Mouse (Mus musculus) kidney, embryonic 14.5 days (tissue): ENCODE measurements at regions not wholly inside any gene's neighbourhood (a gene's known extent, or its start where the extent isn't known, plus 50 kb on each side); places are given as distances from the start of the nearest gene placed in this dataset.

ENCODE experiments used
- ATAC-seq: fragments of 200-750 bp; cut with Nextera tagmentation; 2 replicates; pipeline ENCODE4 v1.8.0; 2017; ENCODE audit warnings: moderate number of reproducible peaks, mild to moderate bottlenecking, moderate TSS enrichment, moderate library complexity; ENCODE audit not compliant: low FRiP score, low TSS enrichment
- H3K27ac ChIP-seq: fragments of 300-500 bp; sonication (generic); 2 replicates; pipeline ENCODE4 v1.5.1; 2014; ENCODE audit warnings: low read depth, mild to moderate bottlenecking, low read length, moderate library complexity, mixed read lengths
- H3K27me3 ChIP-seq: fragments of 300-500 bp; sonication (generic); 2 replicates; pipeline ENCODE4 v1.6.1; 2014; ENCODE audit warnings: mild to moderate bottlenecking, low read length; ENCODE audit not compliant: control insufficient read depth, insufficient read depth
- H3K36me3 ChIP-seq: fragments of 300-500 bp; sonication (generic); 2 replicates; pipeline ENCODE4 v1.6.1; 2014; ENCODE audit warnings: low read length, mixed read lengths; ENCODE audit not compliant: control insufficient read depth, insufficient read depth
- H3K4me1 ChIP-seq: fragments of 300-500 bp; sonication (generic); 2 replicates; pipeline ENCODE4 v1.6.1; 2014; ENCODE audit warnings: low read length, mixed read lengths; ENCODE audit not compliant: control insufficient read depth, insufficient read depth
- H3K4me2 ChIP-seq: fragments of 300-500 bp; sonication (generic); replicated peaks from 2 replicates; pipeline ENCODE4 v1.6.1; 2014; ENCODE audit warnings: low read depth, mild to moderate bottlenecking, low read length
- H3K4me3 ChIP-seq: fragments of 300-500 bp; sonication (generic); 2 replicates; pipeline ENCODE4 v1.5.1; 2014; ENCODE audit warnings: mild to moderate bottlenecking, low read length
- H3K9ac ChIP-seq: fragments of 300-500 bp; sonication (generic); 2 replicates; pipeline ENCODE4 v1.6.1; 2014; ENCODE audit warnings: low read depth, mild to moderate bottlenecking, low read length, moderate library complexity
- H3K9me3 ChIP-seq: fragments of 300-500 bp; sonication (generic); 2 replicates; pipeline ENCODE4 v1.6.1; 2016; ENCODE audit warnings: low read length; ENCODE audit not compliant: control insufficient read depth
- WGBS: fragments of 180-500 bp; shearing (Covaris S2); extraction: QIAGEN DNeasy Blood & Tissue Kit; methylation state at CpG from one replicate; pipeline ENCODE4 v1.1.7; 2014; 5-methylcytosine and 5-hydroxymethylcytosine counted together

DNA sequence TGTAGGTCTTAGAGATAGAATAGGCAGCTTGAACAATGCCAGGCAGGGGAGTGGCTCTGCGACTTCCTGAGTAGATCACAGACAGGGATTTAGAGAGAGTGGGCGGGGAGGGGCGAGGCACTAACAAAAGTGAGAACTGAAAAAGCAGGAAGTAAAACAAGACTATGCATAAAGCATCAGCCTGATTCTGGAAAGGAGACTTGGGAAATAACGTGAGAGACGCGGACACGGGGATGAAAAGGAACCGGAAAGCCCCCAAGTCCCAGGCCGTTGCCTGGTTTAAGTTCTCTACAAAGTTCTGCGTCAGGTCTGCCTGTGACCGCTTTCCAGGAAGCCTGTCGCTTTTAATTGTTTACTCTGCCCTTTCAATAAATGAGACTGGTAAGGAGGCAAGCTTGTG is 86.3 kb downstream of the D16Ertd472e start:
- peak overlapping the region; percentile 23; the same call in 1 of the 2 replicates for H3K9ac ChIP-seq
- no peak overlapping the region for H3K27ac ChIP-seq
- peak overlapping the region; percentile 24 for H3K4me3 ChIP-seq
- H3K9me3 ChIP-seq: no peaks in the 10 kb centered on the region
- ATAC-seq: no peak
- H3K4me2 ChIP-seq: peak overlapping the region; percentile 38
- H3K36me3 ChIP-seq: no peaks in the 10 kb centered on the region
- no peaks in the 10 kb centered on the region for H3K27me3 ChIP-seq
- WGBS: 17% methylated on average over 12 of the region's 12 CpGs
- no peaks in the 10 kb centered on the region for H3K4me1 ChIP-seq

DNA sequence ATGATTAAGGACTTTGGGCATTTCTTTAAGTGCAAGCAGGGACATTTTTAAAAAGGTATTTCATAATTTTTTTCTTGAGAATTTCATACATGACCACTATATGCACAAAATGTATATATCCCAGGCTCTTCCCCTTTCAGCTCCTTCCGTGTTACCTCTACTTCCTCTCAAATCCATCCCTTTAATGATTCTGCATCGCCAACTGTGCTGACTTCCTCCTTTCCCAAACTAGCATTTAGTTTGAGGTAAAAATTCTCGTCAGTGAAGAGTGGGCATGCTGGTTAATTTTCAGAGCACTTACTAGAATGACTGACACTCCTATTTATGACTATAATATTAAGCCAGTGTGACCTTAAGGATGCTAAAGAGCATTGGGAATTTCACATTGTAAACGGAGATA is 86.9 kb downstream of the D16Ertd472e start:
- ATAC-seq: no peak
- Histone ChIP-seq H3K4me2 (no peak overlapping the region), H3K36me3 (no peaks in the 10 kb centered on the region), H3K27me3 (no peaks in the 10 kb centered on the region), H3K4me3 (no peak overlapping the region), H3K9ac (no peak overlapping the region), H3K27ac (no peak overlapping the region), H3K4me1 (no peaks in the 10 kb centered on the region), H3K9me3 (no peaks in the 10 kb centered on the region)
- WGBS: 56% methylated on average over 4 of the region's 4 CpGs

DNA sequence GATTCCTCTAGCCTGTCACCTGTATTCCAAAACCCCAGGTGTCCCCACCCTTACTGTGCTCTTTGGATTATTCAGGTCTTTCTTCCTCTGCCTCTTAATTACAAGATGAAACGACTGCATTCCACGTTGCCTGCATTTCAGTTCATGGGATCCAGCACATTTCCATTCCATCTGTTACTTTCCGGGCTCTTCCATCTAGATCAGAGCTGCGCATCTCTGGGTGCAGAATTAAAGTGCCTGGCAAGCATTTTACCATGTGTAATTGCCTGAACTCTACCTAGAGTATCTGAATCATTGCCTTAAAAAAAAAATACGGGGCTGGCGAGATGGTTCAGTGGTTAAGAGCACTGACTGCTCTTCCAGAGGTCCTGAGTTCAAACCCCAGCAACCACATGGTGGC is 90.0 kb downstream of the D16Ertd472e start:
- Histone ChIP-seq H3K36me3 (no peaks in the 10 kb centered on the region), H3K4me3 (no peak overlapping the region), H3K4me1 (no peaks in the 10 kb centered on the region), H3K9ac (no peak overlapping the region), H3K4me2 (no peak overlapping the region), H3K27ac (no peak overlapping the region), H3K27me3 (no peaks in the 10 kb centered on the region), H3K9me3 (no peaks in the 10 kb centered on the region)
- ATAC-seq: no peak
- WGBS: 84% methylated on average over 6 of the region's 6 CpGs

GRCm38 (mm10) chr16:78484319-78484718 is 92.2 kb downstream of the D16Ertd472e start:
- Histone ChIP-seq H3K27me3 (no peaks in the 10 kb centered on the region), H3K4me3 (no peak overlapping the region), H3K4me2 (no peak overlapping the region), H3K9me3 (no peaks in the 10 kb centered on the region), H3K36me3 (no peaks in the 10 kb centered on the region), H3K4me1 (no peaks in the 10 kb centered on the region), H3K27ac (no peak overlapping the region), H3K9ac (no peak overlapping the region)
- 91% methylated on average over 4 of the region's 4 CpGs for WGBS
- ATAC-seq: no peak

GRCm38 (mm10) chr16:78481571-78481970 is 94.9 kb downstream of the D16Ertd472e start:
- Histone ChIP-seq H3K4me2 (no peak overlapping the region), H3K9me3 (no peaks in the 10 kb centered on the region), H3K4me3 (no peak overlapping the region), H3K27me3 (no peaks in the 10 kb centered on the region), H3K9ac (no peak overlapping the region), H3K36me3 (no peaks in the 10 kb centered on the region), H3K27ac (no peak overlapping the region), H3K4me1 (no peaks in the 10 kb centered on the region)
- WGBS: 76% methylated on average over 6 of the region's 6 CpGs
- ATAC-seq: no peak

DNA sequence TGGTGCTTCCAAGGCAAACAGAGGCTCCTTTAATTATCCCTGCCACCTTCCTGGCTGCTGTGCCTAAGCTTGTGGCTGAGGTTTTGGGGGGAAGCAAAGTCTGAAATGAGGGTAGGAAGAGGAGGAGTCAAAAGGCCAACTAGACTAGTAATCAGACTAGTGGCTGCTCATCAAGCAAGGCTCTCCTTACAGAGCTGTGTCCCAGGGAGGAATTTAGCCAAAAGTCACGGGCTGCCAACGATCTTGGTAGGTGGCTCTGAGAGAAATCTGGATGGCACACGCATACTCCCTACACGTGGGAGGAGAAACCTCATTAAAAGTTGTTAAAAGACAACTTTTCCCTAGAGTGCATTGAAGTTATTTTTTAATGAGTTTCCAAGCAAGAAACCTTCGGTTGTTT is 95.4 kb downstream of the D16Ertd472e start:
- WGBS: 21% methylated on average over 5 of the region's 5 CpGs
- Histone ChIP-seq H3K36me3 (no peaks in the 10 kb centered on the region), H3K4me2 (no peak overlapping the region), H3K9me3 (no peaks in the 10 kb centered on the region), H3K4me1 (no peaks in the 10 kb centered on the region), H3K4me3 (no peak overlapping the region), H3K27ac (no peak overlapping the region), H3K9ac (no peak overlapping the region), H3K27me3 (no peaks in the 10 kb centered on the region)
- ATAC-seq: 0 out of 2 replicates have a peak, but pooled peaks have one; percentile 49

GRCm38 (mm10) chr16:78480261-78480660 is 96.2 kb downstream of the D16Ertd472e start:
- Histone ChIP-seq H3K9ac (no peak overlapping the region), H3K27me3 (no peaks in the 10 kb centered on the region), H3K4me3 (no peak overlapping the region), H3K9me3 (no peaks in the 10 kb centered on the region), H3K4me1 (no peaks in the 10 kb centered on the region), H3K27ac (no peak overlapping the region), H3K4me2 (no peak overlapping the region), H3K36me3 (no peaks in the 10 kb centered on the region)
- 93% methylated on average over 10 of the region's 10 CpGs for WGBS
- no peak for ATAC-seq

DNA sequence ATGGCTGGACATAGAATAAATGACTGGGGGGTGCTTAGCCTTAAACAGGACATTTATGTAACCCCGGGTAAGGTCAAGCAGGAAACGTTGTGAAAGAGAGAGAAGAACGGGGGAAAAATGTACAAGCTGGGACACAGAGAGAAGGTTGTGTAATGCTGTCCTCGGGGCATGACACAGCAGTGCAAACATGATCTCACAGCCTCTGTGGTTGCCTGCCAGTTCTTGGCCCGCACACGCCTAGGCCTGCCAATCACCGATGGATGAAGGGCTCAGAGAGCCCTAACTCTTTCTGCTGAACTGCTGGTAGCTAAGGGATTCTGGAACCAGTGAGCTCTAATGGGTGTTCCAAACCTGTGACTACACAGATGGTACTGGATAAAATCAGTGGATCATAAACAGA is 96.5 kb upstream of the Btg3 start:
- Histone ChIP-seq H3K4me2 (no peak overlapping the region), H3K4me3 (no peak overlapping the region), H3K9ac (no peak overlapping the region), H3K27ac (no peak overlapping the region), H3K36me3 (no peaks in the 10 kb centered on the region), H3K4me1 (no peaks in the 10 kb centered on the region), H3K27me3 (no peaks in the 10 kb centered on the region), H3K9me3 (no peaks in the 10 kb centered on the region)
- ATAC-seq: no peak
- WGBS: 63% methylated on average over 7 of the region's 7 CpGs

GRCm38 (mm10) chr16:78459996-78460395 is 83.0 kb upstream of the Btg3 start:
- WGBS: 58% methylated on average over 8 of the region's 8 CpGs
- H3K9ac ChIP-seq: no peak overlapping the region
- no peaks in the 10 kb centered on the region for H3K9me3 ChIP-seq
- no peaks in the 10 kb centered on the region for H3K36me3 ChIP-seq
- no peak overlapping the region for H3K27ac ChIP-seq
- H3K4me1 ChIP-seq: no peaks in the 10 kb centered on the region
- no peaks in the 10 kb centered on the region for H3K27me3 ChIP-seq
- H3K4me2 ChIP-seq: no peak overlapping the region
- H3K4me3 ChIP-seq: no peak overlapping the region
- no peak for ATAC-seq

DNA sequence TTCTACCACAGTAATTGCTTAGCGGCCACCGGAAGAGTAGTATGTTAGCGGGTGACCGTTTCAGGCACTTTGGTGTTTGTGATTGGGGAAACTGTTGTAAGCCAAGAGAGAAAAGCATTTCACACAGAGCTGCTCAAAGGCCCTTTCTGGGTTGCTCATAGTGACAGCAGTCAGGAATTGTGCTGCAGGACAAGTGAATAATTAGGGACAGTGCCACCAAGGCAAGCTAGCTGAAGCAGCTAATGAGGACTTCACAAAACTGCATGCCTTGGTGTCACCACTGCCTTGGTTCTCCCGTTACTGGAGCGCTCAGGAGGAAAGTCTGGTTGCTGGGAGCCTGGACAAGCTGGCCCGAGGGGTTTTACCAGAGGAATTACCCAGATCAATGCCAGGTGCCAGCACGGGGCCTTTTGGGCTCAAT is 80.7 kb upstream of the Btg3 start:
- no peak for ATAC-seq
- H3K4me2 ChIP-seq: no peak overlapping the region
- no peaks in the 10 kb centered on the region for H3K9me3 ChIP-seq
- no peak overlapping the region for H3K27ac ChIP-seq
- H3K27me3 ChIP-seq: no peaks in the 10 kb centered on the region
- no peaks in the 10 kb centered on the region for H3K4me1 ChIP-seq
- 85% methylated on average over 8 of the region's 8 CpGs for WGBS
- H3K9ac ChIP-seq: no peak overlapping the region
- no peaks in the 10 kb centered on the region for H3K36me3 ChIP-seq
- H3K4me3 ChIP-seq: no peak overlapping the region
